Mouse (Mus musculus) neural tube, embryonic 12.5 days (tissue): ENCODE measurements around the gene Gm4744. TPM values are rescaled to one million over a fixed set of nuclear protein-coding genes. Genes with fewer than 3 reads are reported as not detected.
"Not testable (repeated sequence)": the region's sequence is repeated elsewhere in the genome, so short reads cannot be mapped to it uniquely, and the experiment has no call there.

Experiments used
- ATAC-seq: fragments of 200-750 bp; cut with Nextera tagmentation; 2 replicates; pipeline ENCODE4 v1.8.0; 2017; ENCODE audit warnings: low read depth, mild to moderate bottlenecking, moderate TSS enrichment, moderate library complexity; ENCODE audit not compliant: low FRiP score
- H3K27ac ChIP-seq: fragments of 300-500 bp; sonication (generic); 2 replicates; pipeline ENCODE4 v1.5.1; 2016
- H3K27me3 ChIP-seq: fragments of 300-500 bp; sonication (generic); replicated peaks from 2 replicates; pipeline ENCODE4 v1.6.1; 2016; ENCODE audit warnings: mild to moderate bottlenecking
- H3K36me3 ChIP-seq: fragments of 300-500 bp; sonication (generic); 2 replicates; pipeline ENCODE4 v1.6.1; 2016; ENCODE audit warnings: mild to moderate bottlenecking
- H3K4me1 ChIP-seq: fragments of 300-500 bp; sonication (generic); 2 replicates; pipeline ENCODE4 v1.6.1; 2016
- H3K4me2 ChIP-seq: fragments of 300-500 bp; sonication (generic); replicated peaks from 2 replicates; pipeline ENCODE4 v1.6.1; 2016; ENCODE audit warnings: mild to moderate bottlenecking
- H3K4me3 ChIP-seq: fragments of 300-500 bp; sonication (generic); 2 replicates; pipeline ENCODE4 v1.5.1; 2016
- H3K9ac ChIP-seq: fragments of 300-500 bp; sonication (generic); 2 replicates; pipeline ENCODE4 v1.6.1; 2016; ENCODE audit warnings: mild to moderate bottlenecking
- H3K9me3 ChIP-seq: fragments of 300-500 bp; sonication (generic); 2 replicates; pipeline ENCODE4 v1.6.1; 2016; ENCODE audit warnings: mild to moderate bottlenecking
- WGBS: fragments of 180-500 bp; shearing (Covaris S2); methylation state at CpG from one replicate; pipeline ENCODE4 v1.1.7; 2016; 5-methylcytosine and 5-hydroxymethylcytosine counted together
- polyA plus RNA-seq: library from polyadenylated mRNA; unstranded; fragments of >200 nt; fragmentation: Nextera tagmentation; extraction: Ambion mirVana; gene quantifications from 2 replicates; pipeline ENCODE4 v1.2.1, GENCODE M21; 2016

Gene Gm4744
- polyA plus RNA-seq: not detected in 2 replicates

GRCm38 (mm10) chr6:40951770-40952169 is at the start of gene Gm4744:
Gene Gm4744 (minus strand): TSS chr6:40951870.
- ATAC-seq: no peak
- Histone ChIP-seq H3K27ac (no peak within 1 kb of the TSS), H3K36me3 (no peaks in the 10 kb centered on the region), H3K27me3 (no peaks in the 10 kb centered on the region), H3K4me1 (no peaks in the 10 kb centered on the region), H3K4me2 (no peak within 1 kb of the TSS), H3K9me3 (no peaks in the 10 kb centered on the region), H3K9ac (no peak within 1 kb of the TSS), H3K4me3 (no peak within 1 kb of the TSS)

- H3K4me2 ChIP-seq, H3K27me3 ChIP-seq, H3K36me3 ChIP-seq, ATAC-seq, H3K4me3 ChIP-seq, H3K4me1 ChIP-seq, H3K9me3 ChIP-seq, H3K9ac ChIP-seq, H3K27ac ChIP-seq: not testable (repeated sequence)
Measured at GRCm38 (mm10) chr6:40999379-40999778, 47.7 kb upstream of the Gm4744 start, which contains the start of gene Gm2663. Gene Gm2663 (minus strand): TSS chr6:40999479.

GRCm38 (mm10) chr6:40964454-40964853 is 12.8 kb upstream of the Gm4744 start, which contains the start of gene 1810009J06Rik:
Gene 1810009J06Rik (plus strand): TSS chr6:40964754.
- not testable (repeated sequence) for H3K36me3 ChIP-seq, H3K4me1 ChIP-seq, H3K9ac ChIP-seq, H3K27me3 ChIP-seq, H3K4me2 ChIP-seq, ATAC-seq, H3K9me3 ChIP-seq, H3K27ac ChIP-seq, H3K4me3 ChIP-seq
- WGBS: 92% methylated on average over 2 of the region's 2 CpGs

- Histone ChIP-seq H3K4me3 (no peak overlapping the region), H3K27ac (no peak overlapping the region), H3K4me1 (no peaks in the 10 kb centered on the region), H3K27me3 (no peaks in the 10 kb centered on the region), H3K9me3 (no peaks in the 10 kb centered on the region), H3K36me3 (no peaks in the 10 kb centered on the region), H3K4me2 (no peak overlapping the region), H3K9ac (no peak overlapping the region)
- 65% methylated on average over 2 of the region's 2 CpGs for WGBS
- no peak for ATAC-seq
Measured at GRCm38 (mm10) chr6:40953716-40954115, 2.0 kb upstream of the Gm4744 start.

DNA sequence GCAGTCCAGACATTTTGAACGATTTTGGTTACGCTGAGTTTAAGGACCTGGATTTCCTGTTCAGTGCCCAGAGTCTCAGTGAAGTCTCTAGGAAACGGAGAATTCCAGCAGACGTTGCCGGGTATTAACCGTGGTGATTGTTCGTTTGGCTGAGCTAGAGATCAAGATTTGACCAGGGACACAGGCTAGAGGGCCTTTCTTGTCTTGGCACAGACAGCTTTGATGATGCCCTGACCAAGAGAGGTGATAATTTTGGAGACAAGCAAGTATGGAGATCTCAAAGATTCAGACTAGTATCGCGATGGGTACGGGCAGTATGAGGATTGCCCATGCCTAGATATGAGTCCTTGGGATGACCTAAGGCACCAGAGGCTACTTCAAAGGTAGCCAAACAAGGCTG is 11.2 kb downstream of the Gm4744 start, which contains the start of gene 1700074P13Rik:
Gene 1700074P13Rik (minus strand): TSS at position 101 of the 400 bp plus-strand sequence.
- no peaks in the 10 kb centered on the region for H3K36me3 ChIP-seq
- no peaks in the 10 kb centered on the region for H3K4me1 ChIP-seq
- no peak within 1 kb of the TSS for H3K4me2 ChIP-seq
- H3K9me3 ChIP-seq: no peaks in the 10 kb centered on the region
- H3K9ac ChIP-seq: no peak within 1 kb of the TSS
- WGBS: 93% methylated on average over 10 of the region's 10 CpGs
- no peak within 1 kb of the TSS for H3K4me3 ChIP-seq
- ATAC-seq: no peak
- no peak within 1 kb of the TSS for H3K27ac ChIP-seq
- H3K27me3 ChIP-seq: no peaks in the 10 kb centered on the region

DNA sequence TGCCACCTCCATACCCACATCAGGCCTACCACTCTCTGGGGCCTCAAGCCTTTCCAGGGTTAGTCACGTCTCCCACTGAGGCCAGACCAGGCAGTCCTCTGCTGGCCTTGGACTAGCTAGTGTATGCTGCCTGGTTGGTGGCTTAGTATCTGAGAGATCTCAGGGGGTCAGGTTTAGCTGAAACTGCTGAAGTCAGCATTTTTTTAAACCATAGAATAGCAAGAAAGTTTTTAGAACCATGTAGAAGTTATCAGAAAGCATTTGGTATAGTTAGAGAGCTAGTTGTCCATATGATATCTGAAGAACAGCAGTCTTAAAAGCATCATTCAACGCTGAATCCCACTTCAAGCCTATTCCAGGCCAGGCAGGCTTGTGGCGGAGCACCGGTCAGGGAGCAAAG is 31.7 kb downstream of the Gm4744 start:
- H3K27ac ChIP-seq: no peak overlapping the region
- 90% methylated on average over 4 of the region's 4 CpGs for WGBS
- no peak overlapping the region for H3K9ac ChIP-seq
- H3K9me3 ChIP-seq: no peaks in the 10 kb centered on the region
- no peaks in the 10 kb centered on the region for H3K27me3 ChIP-seq
- no peaks in the 10 kb centered on the region for H3K36me3 ChIP-seq
- no peak for ATAC-seq
- no peak overlapping the region for H3K4me3 ChIP-seq
- no peaks in the 10 kb centered on the region for H3K4me1 ChIP-seq
- no peak overlapping the region for H3K4me2 ChIP-seq

GRCm38 (mm10) chr6:40900287-40900686 is 51.4 kb downstream of the Gm4744 start, which contains the start of gene Prss58:
Gene Prss58 (minus strand): TSS chr6:40900387.
- H3K9ac ChIP-seq: no peak within 1 kb of the TSS
- ATAC-seq: no peak
- no peaks in the 10 kb centered on the region for H3K36me3 ChIP-seq
- no peaks in the 10 kb centered on the region for H3K27me3 ChIP-seq
- no peak within 1 kb of the TSS for H3K4me3 ChIP-seq
- H3K4me2 ChIP-seq: no peak within 1 kb of the TSS
- no peaks in the 10 kb centered on the region for H3K4me1 ChIP-seq
- H3K9me3 ChIP-seq: no peaks in the 10 kb centered on the region
- H3K27ac ChIP-seq: no peak within 1 kb of the TSS

Other genes starting within 250 kb of the Gm4744 start
- gene Moxd2, start 64.4 kb downstream of the Gm4744 start, polyA plus RNA-seq: not detected in 2 replicates
- not detected in 2 replicates for gene Prss58, start 51.5 kb downstream of the Gm4744 start, polyA plus RNA-seq
- not detected in 2 replicates for gene 1700074P13Rik, start 11.3 kb downstream of the Gm4744 start, polyA plus RNA-seq
- not detected in 2 replicates for gene 1810009J06Rik, start 12.9 kb upstream of the Gm4744 start, polyA plus RNA-seq
- gene Gm2663, start 47.6 kb upstream of the Gm4744 start, polyA plus RNA-seq: not detected in 2 replicates
- not detected in 2 replicates for gene 2210010C04Rik, start 83.6 kb upstream of the Gm4744 start, polyA plus RNA-seq